Mouse (Mus musculus) 3T3-L1 (cell line): ENCODE measurements around the gene Stam.
"Not testable (repeated sequence)": the region's sequence is repeated elsewhere in the genome, so short reads cannot be mapped to it uniquely, and the experiment has no call there.

ENCODE experiments used
- DNase-seq: peaks from one replicate; pipeline ENCODE4 v3.0.0-alpha.2; 2015; ENCODE audit warnings: low read depth, low spot score

Gene Stam

DNA sequence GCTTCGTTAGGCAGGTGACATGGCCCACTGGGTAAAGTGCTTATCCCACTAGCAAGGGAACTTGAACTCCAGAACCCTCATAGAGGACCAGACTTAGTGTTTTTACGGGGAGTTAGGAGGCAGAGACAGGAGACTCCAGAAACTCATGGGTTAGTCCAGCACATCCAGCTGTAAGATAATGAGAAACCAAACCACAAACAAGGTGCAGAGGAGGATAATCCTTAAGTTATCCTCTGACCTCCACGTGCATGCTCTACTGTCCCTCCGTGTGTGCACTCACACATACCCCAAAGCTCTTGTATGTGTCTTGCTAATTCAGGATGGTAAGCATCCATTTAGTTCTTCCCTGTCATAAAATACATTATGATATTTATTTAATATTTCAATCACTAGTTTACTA lies 117.7 kb downstream of the Stam start:
- no peak for DNase-seq

DNA sequence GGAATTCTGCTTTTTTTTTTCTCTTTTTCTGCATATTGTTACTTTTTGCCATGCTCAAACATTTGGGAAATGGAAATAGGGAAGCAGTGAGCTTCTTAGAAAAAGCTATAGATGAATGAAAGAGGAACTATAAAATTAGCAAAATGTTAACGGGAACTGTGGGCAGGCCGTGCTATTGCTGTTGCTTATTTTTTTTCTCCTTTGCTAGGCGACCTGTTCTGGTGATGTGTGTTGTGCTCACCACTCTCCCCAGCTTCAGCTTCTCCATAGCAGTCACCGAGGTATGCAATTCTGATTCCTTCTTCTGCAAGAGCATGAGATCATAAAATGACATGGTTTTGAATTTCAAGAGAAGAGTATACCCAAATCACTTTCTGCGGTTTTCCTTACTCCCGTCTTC lies 118.1 kb downstream of the Stam start:
- no peak for DNase-seq

DNA sequence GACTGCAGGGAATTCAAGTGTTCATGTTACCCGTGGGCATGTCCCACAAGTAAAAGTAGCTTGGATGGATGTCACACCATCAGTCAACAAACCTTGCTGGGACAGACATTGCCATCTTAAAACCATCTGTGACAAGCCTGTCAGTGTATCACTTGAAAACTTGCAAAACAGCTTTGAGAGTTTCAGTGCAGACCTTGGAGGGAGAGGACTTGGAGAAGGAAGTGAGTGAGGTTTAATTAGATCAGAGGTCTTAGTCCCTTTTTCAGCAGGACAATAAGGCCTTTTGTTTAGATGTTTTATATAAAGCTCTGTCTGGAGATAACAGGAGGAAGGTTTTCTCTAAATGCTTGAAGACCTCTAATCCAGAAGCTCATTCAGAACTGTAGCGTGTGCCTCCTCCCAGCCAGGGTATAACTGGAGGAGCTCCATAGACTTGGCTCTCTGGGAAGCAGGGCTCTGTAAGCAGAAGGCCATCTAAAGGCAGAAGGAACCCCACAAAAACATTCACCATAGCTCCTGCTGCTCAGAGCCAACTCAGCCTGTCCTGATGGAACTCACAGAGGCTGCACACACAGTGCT lies 124.5 kb downstream of the Stam start:
- DNase-seq, result not testable (repeated sequence)
